Mouse (Mus musculus): ENCODE results near the gene Pgap3.

DNA sequence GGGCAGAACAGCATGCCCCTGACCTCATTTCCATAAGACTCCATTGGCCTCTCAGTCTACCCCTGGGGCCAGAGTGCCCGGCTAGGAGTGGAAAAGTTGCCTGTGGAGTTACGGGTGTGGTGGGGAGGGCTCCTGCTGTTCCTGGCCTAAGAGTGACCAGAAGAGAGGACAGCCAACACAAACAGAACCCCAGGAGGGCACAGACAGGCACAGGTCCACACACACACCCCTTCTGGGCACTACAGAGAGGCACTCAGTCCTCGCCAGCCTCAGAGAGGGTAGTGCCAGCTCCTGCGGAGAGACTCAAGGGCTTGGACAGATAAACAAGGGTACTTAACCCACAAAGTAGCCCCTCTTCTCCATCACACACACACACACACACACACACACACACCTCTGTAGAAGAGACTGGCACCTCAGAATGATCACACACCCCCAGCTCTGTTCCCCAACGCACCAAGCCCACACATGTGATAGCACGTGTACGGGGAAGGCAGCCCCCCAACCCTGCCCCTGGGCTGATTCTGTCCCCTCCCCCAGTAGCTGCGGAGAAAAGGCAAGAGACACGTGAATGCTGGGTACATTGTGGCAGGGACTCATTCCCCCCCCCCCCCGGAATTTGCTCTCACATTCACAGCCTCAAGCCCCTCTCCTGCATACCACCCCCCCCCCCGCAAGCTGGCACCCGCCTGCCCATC, 52.8 kb downstream of the Pgap3 start:
- TF ChIP-seq POLR2A (IDR thresholded peaks at IDR 0.05; ENCODE audit: borderline replicate concordance, low read depth, low read length) (no peak), CTCF (IDR thresholded peaks at IDR 0.05; ENCODE audit: low read depth, low read length) (no peak)

Data from bone marrow macrophage, adult 2 months (primary cell).